Mouse (Mus musculus) brain, embryonic 14.5 days (tissue): ENCODE data around the gene Pgm5.

Source experiments
- CTCF ChIP-seq: fragments of 200-500 bp; IDR thresholded peaks from 2 replicates; pipeline ENCODE4 v1.5.1; 2012; ENCODE audit warnings: inconsistent platforms, mild to moderate bottlenecking, moderate library complexity, borderline replicate concordance; ENCODE audit not compliant: insufficient read depth, insufficient read length; ENCODE audit errors: extremely low read depth
- POLR2A ChIP-seq: fragments of 200-500 bp; IDR thresholded peaks from 2 replicates; pipeline ENCODE4 v1.6.1; 2012; ENCODE audit warnings: mild to moderate bottlenecking, inconsistent platforms, borderline replicate concordance; ENCODE audit not compliant: poor library complexity, insufficient read depth, insufficient read length, severe bottlenecking; ENCODE audit errors: extremely low read depth

- TF ChIP-seq POLR2A (no peak), CTCF (no peak)
These were observed 48.8 kb downstream of the Pgm5 start for GRCm38 (mm10) chr19:24812861-24813293.
